Mouse (Mus musculus) liver, postnatal 0 days (tissue): ENCODE data around the gene Tspan13.

Source experiments
- CTCF ChIP-seq: sonication (generic); IDR thresholded peaks from 2 replicates; pipeline ENCODE4 v1.5.1; 2016; ENCODE audit warnings: antibody characterized with exemption, low read depth
- EP300 ChIP-seq: IDR thresholded peaks from 2 replicates; pipeline ENCODE4 v1.6.1; 2016; ENCODE audit warnings: antibody characterized with exemption, low read depth, mild to moderate bottlenecking

- TF ChIP-seq CTCF (no peak), EP300 (no peak)
Measured at GRCm38 (mm10) chr12:36044691-36045090, 2.4 kb upstream of the Tspan13 start.
